In genomic region chr9:117192093-117192492, GRCm38 (mm10) we compare ENCODE assay signal across 9 mouse cellular contexts.
DNase-seq lines count a peak whose midpoint lies in the region; ATAC-seq and TF ChIP-seq lines count a peak whose summit lies in the region.
"Had no signal": no experiment of that assay in that cellular context is flagged by ENCODE, and none has a peak within 500 bp of the region (broad histone marks: within the 10 kb centered on the region; RNA-seq: fewer than 3 reads in every experiment).

No protein-coding gene starts in this region.

- no peaks in the 10 kb centered on the region for H3K79me2 ChIP-seq in heart, adult 2 months (replicated peaks; ENCODE audit: control insufficient read depth, insufficient read depth, low read length)

- peak overlapping the region; percentile 64 for H3K27ac ChIP-seq in heart, adult 2 months
- peak overlapping the region; percentile 36 for H3K27ac ChIP-seq in testis, adult 2 months (ENCODE audit: control insufficient read depth, insufficient read depth, low read depth, low read length)

- intact Hi-C loops in heart, adult 2 months (cut with DNase I): loop anchor here (5.0 kb wide), 1 partner anchor 60 kb away; no protein-coding TSS in a partner anchor

- no peak for TF ChIP-seq POLR2A in heart, adult 2 months (IDR thresholded peaks at IDR 0.05; ENCODE audit: insufficient read depth, low read depth, low read length)
- no peak for TF ChIP-seq POLR2A in testis, adult 2 months (IDR thresholded peaks at IDR 0.05; ENCODE audit: control insufficient read depth, low read depth, low read length)

- no peak for ATAC-seq in erythroblast, adult 5-6 weeks (replicated peaks; ENCODE audit: low FRiP score, poor library complexity, severe bottlenecking)
- no peak for ATAC-seq in erythroid progenitor cell, adult 5-6 weeks (replicated peaks; ENCODE audit: low FRiP score, poor library complexity, severe bottlenecking)

- WGBS in heart, adult 2 months: 45% methylated on average over 15 of the region's 15 CpGs

- no peak overlapping the region for H3K9ac ChIP-seq in heart, adult 2 months (ENCODE audit: low read depth, low read length)

- H3K36me3 ChIP-seq in heart, adult 2 months (ENCODE audit: control insufficient read depth, insufficient read depth, low read length): no peaks in the 10 kb centered on the region
- no peaks in the 10 kb centered on the region for H3K36me3 ChIP-seq in testis, adult 2 months (ENCODE audit: control insufficient read depth, insufficient read depth, low read length)

- TF ChIP-seq CTCF in heart, adult 2 months (IDR thresholded peaks at IDR 0.05): no peak
- TF ChIP-seq CTCF in testis, adult 2 months (IDR thresholded peaks at IDR 0.05; ENCODE audit: control insufficient read depth, insufficient read depth, insufficient replicate concordance, low read depth, low read length): no peak

- H3K27me3 ChIP-seq in heart, adult 2 months (ENCODE audit: control insufficient read depth, insufficient read depth, low read length): no peaks in the 10 kb centered on the region
- no peaks in the 10 kb centered on the region for H3K27me3 ChIP-seq in testis, adult 2 months (ENCODE audit: control insufficient read depth, insufficient read depth, low read length)
- H3K27me3 ChIP-seq: CH12.LX had no signal

- no peak overlapping the region for H3K4me3 ChIP-seq in heart, adult 2 months
- no peak overlapping the region for H3K4me3 ChIP-seq in testis, adult 2 months (ENCODE audit: control insufficient read depth, low read depth, low read length)

- TF ChIP-seq EP300 in heart, adult 2 months (IDR thresholded peaks at IDR 0.05; ENCODE audit: insufficient read depth, low read depth, low read length): no peak

- H3K4me1 ChIP-seq in heart, adult 2 months (ENCODE audit: control insufficient read depth, insufficient read depth, low read length): peaks cover 9% of the 10 kb centered on the region
- H3K4me1 ChIP-seq in testis, adult 2 months (ENCODE audit: control insufficient read depth, insufficient read depth, low read length): peaks cover 8% of the 10 kb centered on the region

- DNase-seq in heart, adult 2 months: no peak
- DNase-seq in heart, adult 8-10 months (ENCODE audit: low spot score): no peak
- no peak for DNase-seq in testis, postnatal 10 days (ENCODE audit: low spot score)
- peak; percentile 26 to 39 for DNase-seq in layer of hippocampus, adult 8-10 months (ENCODE audit: low spot score in 2 of 2)
- no peak for DNase-seq in MN1 (ENCODE audit: low spot score)

Comparison
In these comparisons a context has a peak if more than half of its experiments do, and no peak if none do; other contexts are left out.
1. DNase-seq: peak in layer of hippocampus, adult 8-10 months (2 of 2); none in heart, adult 2 months (0 of 2), heart, adult 8-10 months (single experiment), testis, postnatal 10 days (single experiment) and MN1 (single experiment).